Mouse (Mus musculus) frontal cortex, adult (tissue): ENCODE data around the gene Trim2.
A peak's percentile ranks its signal among the peaks of the same experiment; 100 is the strongest.

Source experiments
- ATAC-seq: cut with Nextera tagmentation; 2 replicates; pipeline ENCODE4 v1.9.2; 2017; ENCODE audit warnings: mild to moderate bottlenecking, moderate library complexity, mixed read lengths; ENCODE audit not compliant: low TSS enrichment

Trim2 gene

GRCm38 (mm10) chr3:84154721-84155141 lies 151.9 kb downstream of the Trim2 start:
- no peak for ATAC-seq

GRCm38 (mm10) chr3:84149831-84150230 lies 156.8 kb downstream of the Trim2 start:
- no peak for ATAC-seq

GRCm38 (mm10) chr3:84140947-84141346 lies 165.7 kb downstream of the Trim2 start:
- ATAC-seq, result no peak

GRCm38 (mm10) chr3:84136509-84136908 lies 170.2 kb downstream of the Trim2 start:
- no peak for ATAC-seq

GRCm38 (mm10) chr3:84135933-84136332 lies 170.7 kb downstream of the Trim2 start:
- no peak for ATAC-seq

- no peak for ATAC-seq
Measured at GRCm38 (mm10) chr3:84135387-84135786, 171.3 kb downstream of the Trim2 start.

- ATAC-seq, result no peak
Measured at GRCm38 (mm10) chr3:84131369-84131768, 175.3 kb downstream of the Trim2 start.

- ATAC-seq, result no peak
Measured at GRCm38 (mm10) chr3:84130776-84131175, 175.9 kb downstream of the Trim2 start.

- ATAC-seq, result no peak
Measured at GRCm38 (mm10) chr3:84128871-84129870, 177.5 kb downstream of the Trim2 start.

- ATAC-seq, result peak; percentile 57
Measured at GRCm38 (mm10) chr3:84127431-84127830, 179.2 kb downstream of the Trim2 start.

GRCm38 (mm10) chr3:84126721-84127120 lies 180.0 kb downstream of the Trim2 start:
- ATAC-seq, result no peak

- no peak for ATAC-seq
Measured at GRCm38 (mm10) chr3:84125704-84126289, 180.9 kb downstream of the Trim2 start.

GRCm38 (mm10) chr3:84123461-84123860 lies 183.2 kb downstream of the Trim2 start:
- ATAC-seq, result no peak

GRCm38 (mm10) chr3:84118718-84119117 lies 188.0 kb downstream of the Trim2 start:
- no peak for ATAC-seq

GRCm38 (mm10) chr3:84118178-84118577 lies 188.5 kb downstream of the Trim2 start:
- no peak for ATAC-seq
